Mouse (Mus musculus): ENCODE measurements around the gene BC030867.

The BC030867 gene

GRCm38 (mm10) chr11:102221243-102221953 is 27.3 kb upstream of the BC030867 start:
- no peak for DNase-seq (ENCODE audit: low spot score)

GRCm38 (mm10) chr11:102221954-102222351 is 26.7 kb upstream of the BC030867 start:
- DNase-seq (ENCODE audit: low spot score) = peak; percentile 64

GRCm38 (mm10) chr11:102223166-102223565 is 25.5 kb upstream of the BC030867 start:
- peak; percentile 85 for DNase-seq (ENCODE audit: low spot score)

GRCm38 (mm10) chr11:102224686-102225085 is 24.0 kb upstream of the BC030867 start:
- no peak for DNase-seq (ENCODE audit: low spot score)

- DNase-seq (ENCODE audit: low spot score) = no peak
Observed at GRCm38 (mm10) chr11:102225221-102225620, 23.5 kb upstream of the BC030867 start.

- no peak for DNase-seq (ENCODE audit: low spot score)
Observed at GRCm38 (mm10) chr11:102226067-102226978, 22.4 kb upstream of the BC030867 start.

- DNase-seq (ENCODE audit: low spot score) = peak; percentile 51
Observed at GRCm38 (mm10) chr11:102227270-102228190, 21.2 kb upstream of the BC030867 start.

GRCm38 (mm10) chr11:102228191-102228545 is 20.5 kb upstream of the BC030867 start:
- DNase-seq (ENCODE audit: low spot score) = peak; percentile 25

GRCm38 (mm10) chr11:102228646-102229268 is 19.9 kb upstream of the BC030867 start:
- no peak for DNase-seq (ENCODE audit: low spot score)

- DNase-seq (ENCODE audit: low spot score) = peak; percentile 30
Observed at GRCm38 (mm10) chr11:102229331-102229953, 19.2 kb upstream of the BC030867 start.

GRCm38 (mm10) chr11:102230006-102230741 is 18.5 kb upstream of the BC030867 start, which contains the start of gene Hdac5:
TSS of gene Hdac5 (minus strand) at chr11:102230166.
- peak; percentile 99 for DNase-seq (ENCODE audit: low spot score)

- DNase-seq (ENCODE audit: low spot score) = no peak
Observed at GRCm38 (mm10) chr11:102236022-102236421, 12.7 kb upstream of the BC030867 start.

- no peak for DNase-seq (ENCODE audit: low spot score)
Observed at GRCm38 (mm10) chr11:102240636-102241035, 8.0 kb upstream of the BC030867 start.

GRCm38 (mm10) chr11:102241246-102241645 is 7.4 kb upstream of the BC030867 start:
- DNase-seq (ENCODE audit: low spot score) = no peak

- DNase-seq (ENCODE audit: low spot score) = no peak
Observed at GRCm38 (mm10) chr11:102241874-102242273, 6.8 kb upstream of the BC030867 start.

GRCm38 (mm10) chr11:102244926-102245449 is 3.7 kb upstream of the BC030867 start:
- DNase-seq (ENCODE audit: low spot score) = peak; percentile 63

GRCm38 (mm10) chr11:102245581-102246272 is 3.0 kb upstream of the BC030867 start:
- DNase-seq (ENCODE audit: low spot score) = no peak

- no peak for DNase-seq (ENCODE audit: low spot score)
Observed at GRCm38 (mm10) chr11:102246273-102246635, 2.4 kb upstream of the BC030867 start.

- DNase-seq (ENCODE audit: low spot score) = no peak
Observed at GRCm38 (mm10) chr11:102246871-102247270, 1.8 kb upstream of the BC030867 start.

Measured in retina, embryonic 14.5 days (tissue).